Mouse (Mus musculus) myocyte (in vitro differentiated cells): ENCODE measurements around the gene Mtmr4. TPM values are rescaled to one million over a fixed set of nuclear protein-coding genes. Genes with fewer than 3 reads are reported as not detected.

Experiments
- H3K27me3 ChIP-seq: one replicate; pipeline ENCODE4 v1.6.1; 2011; ENCODE audit not compliant: control insufficient read depth, insufficient read depth, insufficient read length
- H3K36me3 ChIP-seq: one replicate; pipeline ENCODE4 v1.6.1; 2011; ENCODE audit not compliant: control insufficient read depth, insufficient read depth
- H3K4me2 ChIP-seq: one replicate; pipeline ENCODE4 v1.6.1; 2011; ENCODE audit warnings: low read depth, control low read depth
- H3K4me3 ChIP-seq: one replicate; pipeline ENCODE4 v1.5.1; 2011; ENCODE audit warnings: mild to moderate bottlenecking, control low read depth, moderate library complexity
- H3K79me2 ChIP-seq: one replicate; pipeline ENCODE4 v1.6.1; 2011; ENCODE audit not compliant: control insufficient read depth, insufficient read depth
- H3ac ChIP-seq: one replicate; pipeline ENCODE4 v1.6.1; 2011; ENCODE audit not compliant: control insufficient read depth, insufficient read length
- CEBPB ChIP-seq: IDR thresholded peaks from 2 replicates; pipeline ENCODE4 v1.6.1; 2011; ENCODE audit warnings: mild to moderate bottlenecking, moderate library complexity; ENCODE audit not compliant: poor library complexity, insufficient read depth, severe bottlenecking
- E2F4 ChIP-seq: IDR thresholded peaks from one replicate; pipeline ENCODE4 v1.6.1; 2011; ENCODE audit warnings: mild to moderate bottlenecking, control low read depth, moderate library complexity; ENCODE audit not compliant: insufficient read depth
- MAX ChIP-seq: IDR thresholded peaks from one replicate; pipeline ENCODE4 v1.6.1; 2011; ENCODE audit warnings: low read depth, mild to moderate bottlenecking, control low read depth
- MYOD1 ChIP-seq, 3 experiments: IDR thresholded peaks; one replicate each; pipeline ENCODE4 v1.6.1; 2011; ENCODE audit warnings: control low read depth in 2 of 3, low read depth in 2 of 3, mild to moderate bottlenecking in 2 of 3, moderate library complexity in 1 of 3; ENCODE audit not compliant: insufficient read length in 2 of 3, control insufficient read depth in 1 of 3
- MYOG ChIP-seq, 3 experiments: IDR thresholded peaks; one replicate each; pipeline ENCODE4 v1.6.1; 2011; ENCODE audit warnings: control low read depth in 2 of 3, low read depth in 2 of 3, mild to moderate bottlenecking in 2 of 3; ENCODE audit not compliant: insufficient read length in 2 of 3, control insufficient read depth in 1 of 3, insufficient read depth in 1 of 3
- POLR2A ChIP-seq: IDR thresholded peaks from one replicate; pipeline ENCODE4 v1.6.1; 2011; ENCODE audit warnings: low read depth, mild to moderate bottlenecking, control low read depth, moderate library complexity; ENCODE audit not compliant: insufficient read length
- POLR2AphosphoS2 ChIP-seq: IDR thresholded peaks from one replicate; pipeline ENCODE4 v1.6.1; 2011; ENCODE audit warnings: low read depth, control low read depth; ENCODE audit not compliant: insufficient read length
- REST ChIP-seq: IDR thresholded peaks from one replicate; pipeline ENCODE4 v1.6.1; 2011; ENCODE audit warnings: mild to moderate bottlenecking, control low read depth, moderate library complexity; ENCODE audit not compliant: insufficient read depth, insufficient read length
- SRF ChIP-seq: IDR thresholded peaks from one replicate; pipeline ENCODE4 v1.6.1; 2011; ENCODE audit warnings: low read depth; ENCODE audit not compliant: control insufficient read depth, insufficient read length
- TCF12 ChIP-seq: IDR thresholded peaks from one replicate; pipeline ENCODE4 v1.6.1; 2011; ENCODE audit warnings: mild to moderate bottlenecking, control low read depth; ENCODE audit not compliant: poor library complexity, insufficient read depth, severe bottlenecking
- TCF3 ChIP-seq: IDR thresholded peaks from one replicate; pipeline ENCODE4 v1.6.1; 2011; ENCODE audit warnings: low read depth, control low read depth; ENCODE audit not compliant: insufficient read length
- USF1 ChIP-seq: IDR thresholded peaks from one replicate; pipeline ENCODE4 v1.6.1; 2011; ENCODE audit warnings: low read depth, mild to moderate bottlenecking, control low read depth, moderate library complexity
- polyA plus RNA-seq: library from polyadenylated mRNA; unstranded; fragments of >200 nt; fragmentation: generic; extraction: Trizol; gene quantifications from one replicate; pipeline ENCODE4 v1.2.1, GENCODE M21; 2012; ENCODE audit warnings: missing spikeins

Mtmr4 gene
- polyA plus RNA-seq, 1 experiment, result 10.6 TPM

DNA sequence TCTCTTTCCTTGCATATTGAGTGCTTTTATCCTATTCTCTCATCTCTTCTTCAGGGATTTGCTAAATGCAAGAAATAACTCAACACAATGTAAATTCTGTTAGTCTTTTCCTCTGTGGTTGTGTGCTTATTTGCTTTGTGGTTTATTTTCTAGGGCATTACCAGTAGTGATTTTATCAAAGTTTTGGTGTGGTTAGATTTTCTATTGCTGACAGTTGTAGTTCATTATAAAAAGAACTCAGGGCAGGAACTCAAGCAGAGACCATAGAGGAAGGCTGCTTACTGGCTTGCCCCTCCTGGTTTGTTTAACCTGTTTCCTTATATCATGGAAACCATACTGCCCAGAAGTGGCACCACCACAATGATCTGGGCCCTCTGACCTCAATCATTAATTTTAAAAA is 50.9 kb downstream of the Mtmr4 start:
- H3K4me3 ChIP-seq, result no peak overlapping the region
- H3K4me2 ChIP-seq, result no peak overlapping the region
- H3K36me3 ChIP-seq, result no peaks in the 10 kb centered on the region
- H3K79me2 ChIP-seq, result no peaks in the 10 kb centered on the region
- TF ChIP-seq CEBPB, result no peak
- TF ChIP-seq POLR2AphosphoS2, result no peak
- TF ChIP-seq REST, result no peak
- TF ChIP-seq MYOG (IDR thresholded peaks at IDR 0.05; ENCODE audit: control insufficient read depth in 1 of 3, insufficient read depth in 1 of 3, insufficient read length in 2 of 3, low read depth in 2 of 3), result no peak
- TF ChIP-seq USF1, result no peak
- no peak for TF ChIP-seq E2F4
- TF ChIP-seq MYOD1 (IDR thresholded peaks at IDR 0.05; ENCODE audit: control insufficient read depth in 1 of 3, insufficient read length in 2 of 3, low read depth in 2 of 3), result no peak
- TF ChIP-seq POLR2A, result no peak
- no peak for TF ChIP-seq MAX
- no peak for TF ChIP-seq SRF
- no peak for TF ChIP-seq TCF3
- no peak for TF ChIP-seq TCF12
- no peaks in the 10 kb centered on the region for H3K27me3 ChIP-seq
- H3ac ChIP-seq, result no peak overlapping the region

DNA sequence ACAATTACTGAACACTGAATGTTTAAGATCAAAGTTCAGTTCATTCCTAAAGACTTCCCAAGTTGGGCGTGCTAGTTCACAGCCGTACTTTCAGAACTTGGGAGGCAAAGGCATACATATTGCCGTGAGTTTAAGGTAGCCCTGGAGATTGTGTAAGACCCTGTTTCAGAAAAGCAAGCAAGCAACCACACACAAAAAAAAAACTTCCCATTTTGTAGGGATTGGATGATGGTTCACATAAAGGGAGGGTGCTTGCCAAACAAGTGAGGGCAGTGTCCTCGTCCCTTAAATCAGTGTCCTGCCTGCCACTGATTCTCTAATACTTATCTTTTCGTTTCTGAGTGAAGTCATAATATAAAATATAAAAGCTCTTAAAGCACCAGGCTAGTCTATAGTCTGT is 62.7 kb downstream of the Mtmr4 start:
- Histone ChIP-seq H3K36me3 (no peaks in the 10 kb centered on the region), H3K4me2 (no peak overlapping the region), H3K79me2 (no peaks in the 10 kb centered on the region), H3ac (no peak overlapping the region), H3K27me3 (no peaks in the 10 kb centered on the region), H3K4me3 (no peak overlapping the region)
- TF ChIP-seq USF1, result no peak
- no peak for TF ChIP-seq MYOD1 (IDR thresholded peaks at IDR 0.05; ENCODE audit: control insufficient read depth in 1 of 3, insufficient read length in 2 of 3, low read depth in 2 of 3)
- no peak for TF ChIP-seq POLR2A
- TF ChIP-seq POLR2AphosphoS2, result no peak
- no peak for TF ChIP-seq E2F4
- no peak for TF ChIP-seq CEBPB
- TF ChIP-seq SRF, result no peak
- no peak for TF ChIP-seq TCF12
- TF ChIP-seq TCF3, result no peak
- no peak for TF ChIP-seq MAX
- no peak for TF ChIP-seq REST
- TF ChIP-seq MYOG (IDR thresholded peaks at IDR 0.05; ENCODE audit: control insufficient read depth in 1 of 3, insufficient read depth in 1 of 3, insufficient read length in 2 of 3, low read depth in 2 of 3), result no peak

DNA sequence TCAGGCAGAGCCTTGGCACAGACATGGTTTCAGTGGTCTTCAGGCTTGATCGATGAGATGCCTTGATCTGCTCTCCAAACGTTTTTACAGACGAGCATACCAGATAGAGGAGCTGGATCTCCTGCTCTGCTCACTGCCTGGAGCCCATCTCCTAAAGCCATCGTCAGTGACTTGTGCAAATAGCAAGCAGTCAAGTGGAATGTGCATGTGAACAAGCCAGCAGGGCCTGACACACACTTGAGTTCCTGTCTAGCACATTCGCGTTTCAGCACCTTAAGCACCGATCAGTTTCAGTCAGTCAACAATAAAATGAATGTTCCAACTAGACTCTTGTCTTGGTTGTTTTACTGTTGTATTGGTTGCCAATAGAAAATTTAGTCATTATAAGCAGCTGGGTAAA is 67.3 kb downstream of the Mtmr4 start:
- H3K36me3 ChIP-seq, result no peaks in the 10 kb centered on the region

DNA sequence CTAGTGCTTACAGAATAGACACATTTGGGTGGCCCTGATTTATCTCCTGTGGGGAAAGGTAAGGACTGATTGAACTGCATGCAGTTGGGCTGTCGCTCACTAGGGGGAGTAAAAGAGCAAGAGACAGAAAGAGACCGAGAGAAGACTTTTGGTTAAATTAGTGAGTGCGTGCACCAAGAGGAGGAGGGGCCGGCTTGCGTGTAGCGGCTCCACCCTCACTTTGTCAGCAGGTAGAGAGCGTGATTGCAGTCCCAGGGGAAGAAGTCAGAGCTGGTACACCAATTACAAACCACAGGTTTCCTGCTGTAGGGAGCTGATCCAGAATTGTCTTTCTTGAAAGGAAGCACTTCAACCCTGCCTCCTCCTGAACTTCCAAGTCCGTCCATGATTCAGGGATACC is 70.4 kb downstream of the Mtmr4 start, which contains the start of gene Rnf43:
Gene Rnf43, plus strand, starts transcription at position 316 of the 400 bp plus-strand sequence.
- H3K4me2 ChIP-seq, result peak within 1 kb of the TSS; percentile 54
- no peak within 1 kb of the TSS for H3ac ChIP-seq
- H3K79me2 ChIP-seq, result no peaks in the 10 kb centered on the region
- no peak within 1 kb of the TSS for H3K4me3 ChIP-seq
- no peaks in the 10 kb centered on the region for H3K36me3 ChIP-seq
- TF ChIP-seq MAX, result no peak
- TF ChIP-seq SRF, result no peak
- TF ChIP-seq REST, result no peak
- TF ChIP-seq POLR2AphosphoS2, result no peak
- no peak for TF ChIP-seq MYOD1 (IDR thresholded peaks at IDR 0.05; ENCODE audit: control insufficient read depth in 1 of 3, insufficient read length in 2 of 3, low read depth in 2 of 3)
- no peak for TF ChIP-seq MYOG (IDR thresholded peaks at IDR 0.05; ENCODE audit: control insufficient read depth in 1 of 3, insufficient read depth in 1 of 3, insufficient read length in 2 of 3, low read depth in 2 of 3)
- TF ChIP-seq CEBPB, result no peak
- TF ChIP-seq TCF3, result no peak
- TF ChIP-seq E2F4, result no peak
- no peak for TF ChIP-seq POLR2A
- TF ChIP-seq USF1, result no peak
- peaks cover 25% of the 10 kb centered on the region for H3K27me3 ChIP-seq

More for the DNA sequence above, 67.3 kb downstream of the Mtmr4 start:
- Histone ChIP-seq H3K4me2 (no peak overlapping the region), H3K4me3 (no peak overlapping the region), H3K27me3 (peaks cover 10% of the 10 kb centered on the region), H3K79me2 (no peaks in the 10 kb centered on the region), H3ac (no peak overlapping the region)
- no peak for TF ChIP-seq USF1
- no peak for TF ChIP-seq REST

DNA sequence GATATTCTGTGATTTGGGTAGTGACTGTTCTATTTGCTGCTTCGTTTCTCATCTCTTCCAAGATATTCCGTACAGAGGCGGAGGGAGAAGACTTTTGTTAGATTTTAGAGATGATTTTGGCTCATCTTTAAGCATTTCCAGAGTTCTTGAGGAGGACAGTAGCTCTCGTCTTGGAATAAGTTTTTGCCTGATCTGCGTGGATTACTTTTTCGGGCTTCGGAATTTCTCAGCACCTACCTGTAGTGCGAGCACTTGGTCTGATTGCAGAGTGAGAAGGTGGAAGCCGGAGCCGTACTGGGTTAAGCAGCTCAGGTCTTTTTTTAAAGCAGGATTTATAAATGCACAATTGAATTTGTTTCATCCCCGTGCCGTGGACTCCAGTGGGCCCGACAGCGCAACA is 70.9 kb downstream of the Mtmr4 start:
- Histone ChIP-seq H3K4me3 (no peak overlapping the region), H3K79me2 (no peaks in the 10 kb centered on the region), H3K4me2 (peak overlapping the region; percentile 54), H3K36me3 (no peaks in the 10 kb centered on the region), H3ac (no peak overlapping the region), H3K27me3 (peaks cover 27% of the 10 kb centered on the region)
- TF ChIP-seq TCF3 (no peak), MAX (no peak), REST (no peak), POLR2AphosphoS2 (no peak), USF1 (no peak), TCF12 (no peak), POLR2A (no peak), E2F4 (no peak), CEBPB (no peak), MYOG (IDR thresholded peaks at IDR 0.05; ENCODE audit: control insufficient read depth in 1 of 3, insufficient read depth in 1 of 3, insufficient read length in 2 of 3, low read depth in 2 of 3) (no peak)
